Mouse (Mus musculus): Measurements from ENCODE around the gene Mcoln2. TPM values are rescaled to one million over a fixed set of nuclear protein-coding genes. Genes with fewer than 3 reads are reported as not detected.

Mcoln2 gene
- total RNA-seq, 2 experiments from 2014 or later: 0.74 TPM; not detected in 1

- intact Hi-C loops (cut with DNase I): no loop called here
- no peak overlapping the region for H3K4me3 ChIP-seq
- no peak for TF ChIP-seq CTCF (IDR thresholded peaks at IDR 0.05)
- no peak for DNase-seq
- H3K27ac ChIP-seq: no peak overlapping the region
Measured at GRCm38 (mm10) chr3:146122125-146122420, 27.6 kb upstream of the Mcoln2 start.

GRCm38 (mm10) chr3:146122807-146123463, 26.7 kb upstream of the Mcoln2 start:
- DNase-seq: no peak
- Histone ChIP-seq H3K27ac (no peak overlapping the region), H3K4me3 (no peak overlapping the region)
- intact Hi-C loops (cut with DNase I): no loop called here
- no peak for TF ChIP-seq CTCF (IDR thresholded peaks at IDR 0.05)

- Histone ChIP-seq H3K4me3 (no peak overlapping the region), H3K27ac (no peak overlapping the region)
- intact Hi-C loops (cut with DNase I): no loop called here
- no peak for DNase-seq
- no peak for TF ChIP-seq CTCF (IDR thresholded peaks at IDR 0.05)
Measured at GRCm38 (mm10) chr3:146123464-146123825, 26.2 kb upstream of the Mcoln2 start.

GRCm38 (mm10) chr3:146127205-146127604, 22.4 kb upstream of the Mcoln2 start:
- no peak overlapping the region for H3K27ac ChIP-seq
- intact Hi-C loops (cut with DNase I): no loop called here
- H3K4me3 ChIP-seq: no peak overlapping the region
- no peak for TF ChIP-seq CTCF (IDR thresholded peaks at IDR 0.05)
- no peak for DNase-seq

- no peak for TF ChIP-seq CTCF (IDR thresholded peaks at IDR 0.05)
- peak; percentile 31 for DNase-seq
- H3K27ac ChIP-seq: no peak overlapping the region
- intact Hi-C loops (cut with DNase I): no loop called here
- H3K4me3 ChIP-seq: no peak overlapping the region
Measured at GRCm38 (mm10) chr3:146134834-146135233, 14.8 kb upstream of the Mcoln2 start.

GRCm38 (mm10) chr3:146135417-146135816, 14.2 kb upstream of the Mcoln2 start:
- TF ChIP-seq CTCF (IDR thresholded peaks at IDR 0.05): no peak
- no peak for DNase-seq
- intact Hi-C loops (cut with DNase I): no loop called here
- Histone ChIP-seq H3K27ac (no peak overlapping the region), H3K4me3 (no peak overlapping the region)

- intact Hi-C loops (cut with DNase I): no loop called here
- DNase-seq: no peak
- no peak overlapping the region for H3K27ac ChIP-seq
- peak; percentile 8; the same call in 1 of the 2 replicates for TF ChIP-seq CTCF (IDR thresholded peaks at IDR 0.05)
- no peak overlapping the region for H3K4me3 ChIP-seq
Measured at GRCm38 (mm10) chr3:146136422-146136821, 13.2 kb upstream of the Mcoln2 start.

- no peak for DNase-seq
- intact Hi-C loops (cut with DNase I): no loop called here
- H3K27ac ChIP-seq: no peak overlapping the region
- no peak overlapping the region for H3K4me3 ChIP-seq
- TF ChIP-seq CTCF (IDR thresholded peaks at IDR 0.05): no peak
Measured at GRCm38 (mm10) chr3:146140276-146140675, 9.4 kb upstream of the Mcoln2 start.

- H3K4me3 ChIP-seq: no peak overlapping the region
- no peak overlapping the region for H3K27ac ChIP-seq
- DNase-seq: no peak
- intact Hi-C loops (cut with DNase I): no loop called here
- TF ChIP-seq CTCF (IDR thresholded peaks at IDR 0.05): no peak
Measured at GRCm38 (mm10) chr3:146142523-146142922, 7.1 kb upstream of the Mcoln2 start.

GRCm38 (mm10) chr3:146145501-146145900, 4.1 kb upstream of the Mcoln2 start:
- Histone ChIP-seq H3K4me3 (no peak overlapping the region), H3K27ac (no peak overlapping the region)
- DNase-seq: no peak
- TF ChIP-seq CTCF (IDR thresholded peaks at IDR 0.05): no peak
- intact Hi-C loops (cut with DNase I): no loop called here

GRCm38 (mm10) chr3:146146131-146146530, 3.5 kb upstream of the Mcoln2 start:
- intact Hi-C loops (cut with DNase I): no loop called here
- H3K27ac ChIP-seq: no peak overlapping the region
- DNase-seq: no peak
- no peak overlapping the region for H3K4me3 ChIP-seq
- TF ChIP-seq CTCF (IDR thresholded peaks at IDR 0.05): no peak

GRCm38 (mm10) chr3:146150058-146150400, 396 bp downstream of the Mcoln2 start:
- Histone ChIP-seq H3K27ac (no peak overlapping the region), H3K4me3 (peak overlapping the region; percentile 67)
- no peak for TF ChIP-seq CTCF (IDR thresholded peaks at IDR 0.05)
- DNase-seq: peak; percentile 54
- intact Hi-C loops (cut with DNase I): no loop called here

- intact Hi-C loops (cut with DNase I): no loop called here
- TF ChIP-seq CTCF (IDR thresholded peaks at IDR 0.05): no peak
- H3K4me3 ChIP-seq: peak overlapping the region; percentile 67
- DNase-seq: no peak
- H3K27ac ChIP-seq: no peak overlapping the region
Measured at GRCm38 (mm10) chr3:146150560-146150959, 927 bp downstream of the Mcoln2 start.

- Histone ChIP-seq H3K27ac (no peak overlapping the region), H3K4me3 (no peak overlapping the region)
- TF ChIP-seq CTCF (IDR thresholded peaks at IDR 0.05): no peak
- intact Hi-C loops (cut with DNase I): no loop called here
- DNase-seq: no peak
Measured at GRCm38 (mm10) chr3:146151328-146151727, 1.7 kb downstream of the Mcoln2 start.

Measured in gastrocnemius, adult 2 months (tissue).